Mouse (Mus musculus) spleen, postnatal 14 days (tissue): ENCODE data around the gene Pex14.

ENCODE experiments used
- DNase-seq, 2 experiments: peaks; one replicate each; pipeline ENCODE4 v3.0.0; 2021 to 2022; ENCODE audit warnings: low spot score in 2 of 2

Pex14 gene

DNA sequence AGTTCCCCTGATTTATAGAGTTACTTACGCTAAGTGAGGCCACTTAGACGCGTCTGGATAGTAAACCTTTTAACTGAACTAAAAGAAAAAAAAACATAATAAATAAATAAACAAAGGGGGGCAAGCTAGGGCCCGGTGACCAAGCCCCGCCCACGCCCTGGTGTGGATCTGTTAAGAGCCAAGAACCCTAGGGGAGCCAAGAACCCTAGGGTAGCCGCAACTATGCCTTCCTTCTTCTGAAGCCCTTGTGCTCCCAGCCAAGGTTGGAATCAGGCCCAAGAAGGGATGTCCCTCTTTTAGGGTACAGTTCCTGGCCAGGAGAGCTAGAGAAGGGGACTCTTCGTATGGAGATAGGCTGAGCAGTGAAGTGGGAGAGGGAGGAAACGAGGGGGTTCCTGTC, 176.3 kb downstream of the Pex14 start:
- DNase-seq = no peak

DNA sequence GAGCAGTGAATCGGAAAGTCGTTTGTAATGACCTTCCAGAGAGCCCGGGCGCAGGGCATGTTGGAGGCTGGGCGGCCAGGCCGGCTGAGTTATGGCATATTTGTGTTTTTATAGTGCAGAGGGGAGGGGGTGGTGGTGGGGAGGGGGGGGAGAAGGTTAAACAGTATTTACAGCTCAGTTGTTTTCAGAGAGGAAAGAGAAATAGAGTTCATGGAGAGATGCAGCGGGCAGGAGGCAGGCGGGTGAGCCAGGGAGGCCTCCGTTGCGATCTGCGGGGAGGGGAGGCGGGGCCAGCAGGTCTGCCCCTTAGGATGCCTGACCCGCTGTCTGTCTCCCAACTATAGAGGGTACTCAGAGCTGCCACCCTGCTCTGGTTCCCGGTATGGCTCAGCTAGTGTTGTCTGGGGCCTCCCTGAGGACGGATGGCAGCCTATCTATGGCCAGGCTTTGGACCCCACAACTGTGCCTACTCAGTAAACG, 177.4 kb downstream of the Pex14 start:
- DNase-seq = no peak

DNA sequence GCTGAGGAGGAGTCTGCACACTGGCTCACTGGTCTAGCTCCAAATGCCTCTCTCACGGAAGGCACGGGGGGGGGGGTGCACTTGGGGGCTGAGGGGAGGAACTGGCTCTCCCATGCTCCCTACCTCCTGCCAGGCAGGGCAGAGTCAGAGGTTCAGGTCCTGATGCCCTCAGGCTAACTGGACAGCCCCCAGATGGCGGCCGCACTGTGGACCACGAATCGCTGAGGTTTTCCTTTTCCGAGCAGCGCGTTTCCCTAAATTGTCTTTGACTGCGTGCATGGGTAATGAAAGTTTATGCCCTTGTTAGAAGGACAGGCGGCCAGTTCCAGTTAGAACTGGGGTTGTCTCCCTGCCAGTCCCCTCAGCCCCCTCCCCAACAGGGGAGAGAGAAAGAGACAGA, 179.1 kb downstream of the Pex14 start:
- no peak for DNase-seq

DNA sequence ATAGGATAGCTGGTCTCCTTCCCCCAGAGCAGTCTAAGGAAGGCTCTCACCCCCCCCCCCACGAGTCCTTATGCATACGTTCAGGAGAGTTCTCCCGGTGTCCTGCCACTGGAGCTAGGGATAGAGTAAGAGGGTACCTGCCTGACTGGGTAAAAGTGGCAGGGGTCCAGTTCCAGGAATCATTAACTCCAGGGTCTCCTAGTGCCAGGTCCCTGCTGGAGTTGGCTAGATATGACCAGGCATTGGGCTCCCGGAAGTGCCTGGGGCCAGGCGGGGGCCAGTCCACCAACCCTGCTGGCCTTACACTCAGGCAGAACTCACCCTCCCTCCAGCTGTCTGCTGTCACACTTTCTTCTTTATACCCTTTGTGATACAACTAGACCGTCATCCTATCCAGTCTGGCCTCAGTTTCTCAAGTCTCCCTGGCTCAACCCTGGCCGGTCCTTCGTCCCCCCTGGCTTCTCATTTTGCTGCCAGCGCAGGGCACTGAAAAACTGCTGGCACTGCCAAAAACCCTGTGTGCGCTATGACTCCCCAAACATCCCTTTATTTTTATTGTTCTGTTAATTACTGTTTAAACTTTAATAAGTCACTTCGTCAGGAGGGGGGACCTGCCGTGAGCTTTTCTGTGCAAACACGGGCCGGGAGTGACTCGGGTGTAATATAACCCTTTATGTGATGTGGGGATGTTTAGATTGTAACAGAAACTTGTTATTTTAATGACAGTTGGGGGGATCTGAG, 180.8 kb downstream of the Pex14 start:
- DNase-seq = no peak

DNA sequence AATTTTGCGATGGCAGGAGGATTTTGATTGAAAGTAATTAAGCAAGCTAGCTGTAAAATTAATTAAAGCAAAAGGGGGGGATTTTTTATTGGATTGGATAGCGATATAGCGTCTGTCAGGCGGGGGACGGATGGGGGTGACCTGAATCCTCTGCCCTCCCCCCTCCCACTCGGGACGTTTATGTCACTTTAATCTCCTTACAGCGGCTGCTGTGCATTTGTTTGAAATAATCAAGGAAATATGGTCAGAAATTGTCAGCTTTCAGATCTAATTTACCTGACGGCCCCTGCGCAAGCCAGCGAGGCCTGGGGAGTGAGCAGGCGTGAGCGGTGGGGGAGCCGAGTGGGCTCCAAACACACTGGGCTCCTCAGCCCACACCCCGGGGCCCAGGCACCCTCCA, 183.8 kb downstream of the Pex14 start:
- DNase-seq = no peak

DNA sequence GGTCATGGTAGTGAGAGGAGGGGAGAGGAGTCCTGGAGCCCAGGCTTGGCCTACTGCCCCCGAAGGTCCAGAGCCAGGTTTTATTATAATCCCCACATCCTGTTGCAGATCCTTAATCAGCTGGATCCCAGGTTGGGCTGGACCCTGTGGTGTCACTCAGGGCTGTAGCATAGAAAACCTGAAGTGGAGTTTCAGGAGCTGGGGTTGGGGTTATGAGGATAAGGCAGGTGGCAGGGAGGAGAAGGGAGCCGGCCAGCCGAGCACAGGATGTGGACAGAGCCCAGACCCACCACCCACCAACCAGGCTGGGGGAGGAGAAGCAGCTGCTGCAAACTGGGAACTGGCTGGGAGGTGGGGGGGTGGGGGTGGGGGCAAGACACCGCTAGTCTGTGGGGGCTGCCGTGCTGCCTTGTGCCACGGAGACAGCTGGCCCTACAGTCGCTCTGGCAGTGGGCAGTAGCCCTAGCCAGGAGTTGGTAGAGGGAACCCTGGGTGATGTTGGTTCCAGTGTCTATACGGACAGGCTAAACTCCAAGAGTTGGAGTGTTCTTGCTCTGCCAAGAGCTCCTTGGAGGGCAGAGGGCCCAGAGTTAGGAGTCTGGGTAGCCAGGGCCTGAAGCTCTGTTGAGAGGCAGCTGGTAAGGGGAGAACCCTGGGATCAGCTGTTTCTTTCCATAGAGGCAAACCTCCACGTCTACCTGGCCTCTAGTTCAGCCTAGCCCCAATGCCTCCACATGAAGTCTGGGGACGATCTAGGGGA, 184.6 kb downstream of the Pex14 start:
- no peak for DNase-seq

DNA sequence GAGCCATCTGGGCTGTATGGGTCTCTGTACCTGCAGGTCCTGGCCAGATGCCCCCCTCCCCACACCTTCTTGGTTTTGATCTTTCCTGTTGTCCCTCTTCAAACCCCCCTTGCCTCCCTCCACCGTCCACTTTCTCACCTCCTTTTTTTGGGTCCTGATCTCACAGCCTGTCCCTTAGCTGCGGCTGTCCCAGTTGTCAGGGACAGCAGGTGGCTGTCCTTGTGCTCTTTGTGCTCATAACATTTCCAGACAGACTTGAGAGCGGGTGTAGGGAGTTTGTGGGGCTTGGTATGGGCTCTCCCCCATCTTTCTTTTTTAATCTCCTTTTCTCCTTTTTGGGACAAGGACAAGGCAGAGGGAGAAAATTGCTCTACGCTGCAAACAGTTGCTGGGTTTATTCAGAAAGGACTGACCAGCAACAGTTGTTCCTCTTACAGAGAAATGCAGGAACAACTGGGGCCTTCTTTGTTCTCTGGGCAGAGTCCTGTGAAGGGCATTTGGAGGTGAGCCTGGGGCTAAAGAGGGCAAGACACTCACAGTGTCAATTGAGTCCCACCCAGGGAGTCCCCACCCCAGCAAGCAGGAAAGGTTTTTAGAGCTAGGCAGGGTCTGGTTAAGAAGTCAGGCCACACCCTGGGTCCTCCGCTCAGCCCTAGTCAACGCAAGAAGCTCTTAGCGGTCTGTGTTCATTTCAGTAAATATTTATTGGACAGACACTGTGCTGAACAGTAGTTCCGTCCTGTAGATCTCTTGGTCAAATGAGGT, 186.7 kb downstream of the Pex14 start:
- DNase-seq = no peak

DNA sequence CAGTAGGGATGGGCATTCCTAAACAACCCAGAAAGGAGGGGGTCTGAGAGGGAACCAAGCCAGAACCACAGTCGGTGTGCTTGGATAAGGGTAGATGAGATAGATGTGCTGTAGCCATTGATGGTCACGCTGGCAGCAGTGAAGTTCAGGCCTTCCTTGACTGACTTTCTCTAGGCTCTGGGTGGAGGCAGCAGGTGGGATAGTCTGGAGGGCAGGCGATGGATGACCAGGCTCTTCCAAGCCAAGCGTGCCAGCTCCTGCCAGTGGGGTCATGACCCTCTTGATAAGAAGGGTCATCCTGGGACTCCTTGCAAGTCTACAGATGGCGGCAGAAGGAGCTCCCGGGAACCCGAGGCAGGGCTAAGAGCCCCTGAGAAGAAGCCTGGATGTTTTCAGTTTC, 187.5 kb downstream of the Pex14 start:
- no peak for DNase-seq
